In the genomic region with DNA sequence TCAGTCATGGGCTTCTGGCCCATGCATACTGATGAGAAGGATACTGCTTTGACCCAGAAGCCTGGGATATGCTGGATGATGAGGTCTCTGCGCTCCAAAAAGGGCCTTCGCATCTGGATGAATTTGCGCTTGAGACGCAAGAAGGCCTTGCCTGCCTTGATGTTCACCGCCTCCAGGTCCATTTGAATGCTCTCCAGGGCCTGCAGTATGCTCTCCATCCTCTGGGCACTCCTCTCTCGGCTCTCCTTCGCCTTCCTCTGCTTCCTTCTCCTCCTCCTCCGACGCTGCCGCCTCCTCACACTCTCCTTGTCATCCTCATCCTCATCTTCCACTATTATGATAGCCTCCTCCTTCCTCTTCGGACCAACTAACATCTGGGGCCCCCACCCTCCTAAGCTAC, we compare ENCODE assay signal across 8 mouse cellular contexts. TPM values are rescaled to one million over a fixed set of nuclear protein-coding genes. Genes with fewer than 3 reads are reported as not detected.
DNase-seq lines count a peak whose midpoint lies in the region; ATAC-seq and TF ChIP-seq lines count a peak whose summit lies in the region.

No protein-coding gene starts in this region.

- 25% methylated on average over 11 of the region's 11 CpGs for WGBS in lung, embryonic 14.5 days
- whole genome bisulfite sequencing in forebrain, embryonic 14.5 days, result 38% methylated on average over 11 of the region's 11 CpGs
- WGBS in liver, embryonic 11.5 days, result 29% methylated on average over 11 of the region's 11 CpGs

- H3K4me3 ChIP-seq in lung, embryonic 14.5 days (ENCODE audit: low read depth, low read length), result peak overlapping the region; percentile 62
- H3K4me3 ChIP-seq in forebrain, embryonic 14.5 days (ENCODE audit: low read depth, low read length), result peak overlapping the region; percentile 57
- peak overlapping the region; percentile 67 for H3K4me3 ChIP-seq in liver, embryonic 11.5 days (ENCODE audit: low read depth, low read length)

- H3K36me3 ChIP-seq in lung, embryonic 14.5 days (ENCODE audit: insufficient read depth), result peaks cover 19% of the 10 kb centered on the region; the same call in 1 of the 2 replicates
- H3K36me3 ChIP-seq in forebrain, embryonic 14.5 days (ENCODE audit: control insufficient read depth, insufficient read depth, low read length), result peaks cover 18% of the 10 kb centered on the region; the same call in 1 of the 2 replicates
- H3K36me3 ChIP-seq in liver, embryonic 11.5 days (ENCODE audit: control insufficient read depth, insufficient read depth, low read length), result no peaks in the 10 kb centered on the region; the same call in 1 of the 2 replicates

- no peaks in the 10 kb centered on the region for H3K4me1 ChIP-seq in lung, embryonic 14.5 days (ENCODE audit: insufficient read depth)
- peaks cover 8% of the 10 kb centered on the region for H3K4me1 ChIP-seq in forebrain, embryonic 14.5 days (ENCODE audit: control insufficient read depth, insufficient read depth, low read length)
- H3K4me1 ChIP-seq in liver, embryonic 11.5 days (replicated peaks; ENCODE audit: control insufficient read depth, insufficient read depth, low read length), result 0 out of 2 replicates have a peak, but pooled peaks cover 5% of the 10 kb centered on the region

- peak; percentile 21 for DNase-seq in adrenal gland, adult 2 months
- no peak for DNase-seq in adrenal gland, postnatal 10 days
- peak; percentile 13 for DNase-seq in lung, embryonic 14.5 days
- no peak for DNase-seq in lung, postnatal 25 days (ENCODE audit: low spot score)
- DNase-seq in forebrain, embryonic 14.5 days (ENCODE audit: low spot score), result peak; percentile 7
- no peak for DNase-seq in liver, embryonic 11.5 days (ENCODE audit: low spot score)
- no peak for DNase-seq in yolk sac, embryonic 10.5 days (ENCODE audit: low spot score)
- DNase-seq in T-cell, adult 2 months (ENCODE audit: low spot score), result no peak

- H3K27ac ChIP-seq in lung, embryonic 14.5 days (ENCODE audit: low read depth), result peak overlapping the region; percentile 80
- H3K27ac ChIP-seq in forebrain, embryonic 14.5 days (ENCODE audit: low read depth, low read length), result no peak overlapping the region
- H3K27ac ChIP-seq in liver, embryonic 11.5 days (ENCODE audit: low read depth, low read length), result no peak overlapping the region

- no peak for TF ChIP-seq CTCF in lung, embryonic 14.5 days (IDR thresholded peaks at IDR 0.05; ENCODE audit: low read depth)

- no peaks in the 10 kb centered on the region for H3K9me3 ChIP-seq in lung, embryonic 14.5 days (ENCODE audit: low read depth, low read length)
- no peaks in the 10 kb centered on the region for H3K9me3 ChIP-seq in forebrain, embryonic 14.5 days (replicated peaks; ENCODE audit: control insufficient read depth, low read length)
- H3K9me3 ChIP-seq in liver, embryonic 11.5 days (ENCODE audit: control insufficient read depth, low read length), result no peaks in the 10 kb centered on the region

- no peak for ATAC-seq in lung, embryonic 14.5 days (ENCODE audit: insufficient read depth)
- ATAC-seq in forebrain, embryonic 14.5 days, result no peak
- no peak for ATAC-seq in liver, embryonic 11.5 days (replicated peaks; ENCODE audit: low FRiP score)

- peak overlapping the region; percentile 79 for H3K9ac ChIP-seq in lung, embryonic 14.5 days
- H3K9ac ChIP-seq in forebrain, embryonic 14.5 days (ENCODE audit: low read length), result peak overlapping the region; percentile 77
- peak overlapping the region; percentile 82 for H3K9ac ChIP-seq in liver, embryonic 11.5 days (ENCODE audit: low read depth, low read length)

- H3K4me2 ChIP-seq in lung, embryonic 14.5 days, result peak overlapping the region; percentile 57
- peak overlapping the region; percentile 55 for H3K4me2 ChIP-seq in forebrain, embryonic 14.5 days (ENCODE audit: low read length)
- peak overlapping the region; percentile 71 for H3K4me2 ChIP-seq in liver, embryonic 11.5 days

- H3K27me3 ChIP-seq in lung, embryonic 14.5 days (ENCODE audit: insufficient read depth, low read length), result peaks cover 15% of the 10 kb centered on the region; the same call in 1 of the 2 replicates
- H3K27me3 ChIP-seq in forebrain, embryonic 14.5 days (replicated peaks; ENCODE audit: control insufficient read depth, insufficient read depth, low read length), result peaks cover 5% of the 10 kb centered on the region; the same call in 1 of the 2 replicates
- peaks cover 62% of the 10 kb centered on the region for H3K27me3 ChIP-seq in liver, embryonic 11.5 days (replicated peaks; ENCODE audit: control insufficient read depth, insufficient read depth, low read length)

RNA-seq across cellular contexts. Expression of gene Tspyl2, which starts 0.7 kb away (rescaled TPM):
- 10 to 100 TPM; 42.2 to 46.3 TPM for total RNA-seq in adrenal gland, adult 2 months (2021)
- polyA plus RNA-seq in adrenal gland, adult 2 months (2012; rRNA removed), result 37.7 and 41.5 TPM in 2 replicates
- total RNA-seq in adrenal gland, postnatal 10 days (2021), result 10 to 100 TPM; 24.4 to 31.1 TPM
- 23.1 and 26.0 TPM in 2 replicates for polyA plus RNA-seq in lung, embryonic 14.5 days (2014; fragmentation: Nextera tagmentation; extraction: Ambion mirVana)
- 26.0 and 33.7 TPM in 2 replicates for polyA plus RNA-seq in forebrain, embryonic 14.5 days (2014; fragmentation: Nextera tagmentation; extraction: Ambion mirVana)
- polyA plus RNA-seq in liver, embryonic 11.5 days (2014; fragmentation: Nextera tagmentation; extraction: Ambion mirVana), result 14.6 and 16.1 TPM in 2 replicates

RNA-seq across cellular contexts. Expression of gene Kantr, which starts 14.2 kb away (rescaled TPM):
- 10 to 100 TPM in 1 of 2 experiments, 1 to 10 TPM in 1; 9.0 to 12.0 TPM for total RNA-seq in adrenal gland, adult 2 months (2021)
- 5.1 and 6.5 TPM in 2 replicates for polyA plus RNA-seq in adrenal gland, adult 2 months (2012; rRNA removed)
- total RNA-seq in adrenal gland, postnatal 10 days (2021), result 10 to 100 TPM in 1 of 2 experiments, 1 to 10 TPM in 1; 8.4 to 12.4 TPM
- 13.8 and 14.8 TPM in 2 replicates for polyA plus RNA-seq in lung, embryonic 14.5 days (2014; fragmentation: Nextera tagmentation; extraction: Ambion mirVana)
- 25.4 and 29.9 TPM in 2 replicates for polyA plus RNA-seq in forebrain, embryonic 14.5 days (2014; fragmentation: Nextera tagmentation; extraction: Ambion mirVana)
- 9.4 and 9.5 TPM in 2 replicates for polyA plus RNA-seq in liver, embryonic 11.5 days (2014; fragmentation: Nextera tagmentation; extraction: Ambion mirVana)

RNA-seq across cellular contexts. Expression of gene Gpr173, which starts 27.0 kb away (rescaled TPM):
- 1 to 10 TPM; 1.6 to 1.8 TPM for total RNA-seq in adrenal gland, adult 2 months (2021)
- 1.3 and 3.3 TPM in 2 replicates for polyA plus RNA-seq in adrenal gland, adult 2 months (2012; rRNA removed)
- 1 to 10 TPM; 3.3 to 4.7 TPM for total RNA-seq in adrenal gland, postnatal 10 days (2021)
- 4.5 and 5.4 TPM in 2 replicates for polyA plus RNA-seq in lung, embryonic 14.5 days (2014; fragmentation: Nextera tagmentation; extraction: Ambion mirVana)
- 7.3 and 8.7 TPM in 2 replicates for polyA plus RNA-seq in forebrain, embryonic 14.5 days (2014; fragmentation: Nextera tagmentation; extraction: Ambion mirVana)
- 1.0 and 1.4 TPM in 2 replicates for polyA plus RNA-seq in liver, embryonic 11.5 days (2014; fragmentation: Nextera tagmentation; extraction: Ambion mirVana)

Comparison
In these comparisons a context has a peak if more than half of its experiments do, and no peak if none do; other contexts are left out.
1. DNase-seq: peak in adrenal gland, adult 2 months (single experiment), lung, embryonic 14.5 days (single experiment) and forebrain, embryonic 14.5 days (single experiment); none in adrenal gland, postnatal 10 days (single experiment), lung, postnatal 25 days (single experiment), liver, embryonic 11.5 days (single experiment), yolk sac, embryonic 10.5 days (single experiment) and T-cell, adult 2 months (single experiment).
2. Peak in every context shown above with its lines, with median percentiles within 50 percentile points of each other: H3K4me2 ChIP-seq, H3K4me3 ChIP-seq and H3K9ac ChIP-seq.